Mouse (Mus musculus): ENCODE measurements around the gene Ghdc. TPM values are rescaled to one million over a fixed set of nuclear protein-coding genes. Genes with fewer than 3 reads are reported as not detected.

Ghdc gene
- polyA plus RNA-seq (2016; fragmentation: Nextera tagmentation; extraction: Ambion mirVana), result 4.4 and 4.7 TPM in 2 replicates

GRCm38 (mm10) chr11:100770646-100771408 is at the start of gene Ghdc:
Gene Ghdc, minus strand, starts transcription at chr11:100770957.
- Histone ChIP-seq H3K27me3 (no peaks in the 10 kb centered on the region), H3K4me3 (peak within 1 kb of the TSS; percentile 41), H3K9me3 (replicated peaks) (no peaks in the 10 kb centered on the region), H3K36me3 (no peaks in the 10 kb centered on the region), H3K27ac (no peak within 1 kb of the TSS), H3K4me1 (peaks cover 9% of the 10 kb centered on the region), H3K9ac (peak within 1 kb of the TSS; percentile 49), H3K4me2 (replicated peaks) (peak within 1 kb of the TSS; percentile 48)
- 24% methylated on average over 17 of the region's 17 CpGs for WGBS
- no peak for ATAC-seq (ENCODE audit: low FRiP score)

DNA sequence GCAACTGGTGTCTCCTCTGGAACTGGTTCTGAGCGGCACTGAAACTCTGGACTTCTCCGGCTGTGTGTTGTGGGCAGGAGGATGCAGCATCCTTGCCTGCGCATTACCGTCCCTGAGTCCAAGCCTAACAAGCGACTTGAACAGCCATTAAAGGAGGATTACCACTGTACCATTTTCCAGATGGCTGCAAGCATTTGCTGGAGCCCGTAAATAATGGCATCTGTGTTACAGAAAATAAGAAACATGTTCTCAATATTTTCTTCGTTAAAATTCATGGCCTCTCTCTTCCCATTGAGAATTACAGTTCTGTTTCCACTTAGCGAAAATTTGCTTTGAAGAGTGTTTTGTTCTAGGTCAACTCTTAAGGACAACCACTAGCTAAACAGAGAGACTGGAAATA is 49.3 kb upstream of the Ghdc start:
- H3K9ac ChIP-seq, result no peak overlapping the region
- no peaks in the 10 kb centered on the region for H3K9me3 ChIP-seq (replicated peaks)
- ATAC-seq (ENCODE audit: low FRiP score), result no peak
- H3K4me1 ChIP-seq, result peaks cover 4% of the 10 kb centered on the region; the same call in 1 of the 2 replicates
- H3K4me2 ChIP-seq (replicated peaks), result no peak overlapping the region
- no peaks in the 10 kb centered on the region for H3K27me3 ChIP-seq
- H3K36me3 ChIP-seq, result no peaks in the 10 kb centered on the region
- WGBS, result 89% methylated on average over 8 of the region's 8 CpGs
- H3K27ac ChIP-seq, result no peak overlapping the region
- no peak overlapping the region for H3K4me3 ChIP-seq

- Histone ChIP-seq H3K36me3 (no peaks in the 10 kb centered on the region), H3K9ac (no peak overlapping the region), H3K4me1 (peaks cover 4% of the 10 kb centered on the region; the same call in 1 of the 2 replicates), H3K27me3 (no peaks in the 10 kb centered on the region), H3K4me3 (no peak overlapping the region), H3K27ac (no peak overlapping the region), H3K4me2 (replicated peaks) (no peak overlapping the region), H3K9me3 (replicated peaks) (no peaks in the 10 kb centered on the region)
- ATAC-seq (ENCODE audit: low FRiP score), result no peak
- WGBS, result 91% methylated on average over 16 of the region's 16 CpGs
Observed at GRCm38 (mm10) chr11:100819626-100820025, 48.9 kb upstream of the Ghdc start.

GRCm38 (mm10) chr11:100819048-100819447 is 48.3 kb upstream of the Ghdc start:
- Histone ChIP-seq H3K4me1 (peaks cover 4% of the 10 kb centered on the region; the same call in 1 of the 2 replicates), H3K27me3 (no peaks in the 10 kb centered on the region), H3K4me2 (replicated peaks) (no peak overlapping the region), H3K9me3 (replicated peaks) (no peaks in the 10 kb centered on the region), H3K4me3 (no peak overlapping the region), H3K36me3 (no peaks in the 10 kb centered on the region), H3K9ac (no peak overlapping the region), H3K27ac (no peak overlapping the region)
- ATAC-seq (ENCODE audit: low FRiP score), result no peak
- WGBS, result 82% methylated on average over 8 of the region's 8 CpGs

- H3K27me3 ChIP-seq, result no peaks in the 10 kb centered on the region
- peaks cover 4% of the 10 kb centered on the region; the same call in 1 of the 2 replicates for H3K4me1 ChIP-seq
- H3K4me2 ChIP-seq (replicated peaks), result no peak overlapping the region
- H3K9me3 ChIP-seq (replicated peaks), result no peaks in the 10 kb centered on the region
- H3K27ac ChIP-seq, result no peak overlapping the region
- H3K4me3 ChIP-seq, result no peak overlapping the region
- H3K9ac ChIP-seq, result no peak overlapping the region
- ATAC-seq (ENCODE audit: low FRiP score), result no peak
- 94% methylated on average over 15 of the region's 15 CpGs for WGBS
- no peaks in the 10 kb centered on the region for H3K36me3 ChIP-seq
Observed at GRCm38 (mm10) chr11:100818359-100819012, 47.7 kb upstream of the Ghdc start.

DNA sequence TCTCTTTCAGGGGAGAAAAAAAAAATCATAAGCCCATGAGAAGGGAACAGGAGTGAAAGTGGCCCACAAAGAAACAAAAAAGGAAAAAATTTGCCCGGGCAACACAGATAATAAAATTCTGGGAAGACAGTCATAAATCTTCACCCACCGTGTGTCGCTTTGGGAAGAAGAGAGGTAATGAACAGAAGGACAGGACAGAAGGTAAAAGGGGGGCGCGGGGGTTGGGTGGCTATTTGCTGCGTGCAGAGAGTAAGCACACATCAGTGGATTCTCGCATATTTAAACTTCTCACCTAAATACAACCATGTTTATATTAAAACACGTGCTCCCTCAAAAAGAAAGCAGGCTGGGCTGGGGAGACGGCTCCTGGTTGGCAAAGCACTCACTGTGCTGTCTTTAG is 46.6 kb upstream of the Ghdc start:
- ATAC-seq (ENCODE audit: low FRiP score), result no peak

DNA sequence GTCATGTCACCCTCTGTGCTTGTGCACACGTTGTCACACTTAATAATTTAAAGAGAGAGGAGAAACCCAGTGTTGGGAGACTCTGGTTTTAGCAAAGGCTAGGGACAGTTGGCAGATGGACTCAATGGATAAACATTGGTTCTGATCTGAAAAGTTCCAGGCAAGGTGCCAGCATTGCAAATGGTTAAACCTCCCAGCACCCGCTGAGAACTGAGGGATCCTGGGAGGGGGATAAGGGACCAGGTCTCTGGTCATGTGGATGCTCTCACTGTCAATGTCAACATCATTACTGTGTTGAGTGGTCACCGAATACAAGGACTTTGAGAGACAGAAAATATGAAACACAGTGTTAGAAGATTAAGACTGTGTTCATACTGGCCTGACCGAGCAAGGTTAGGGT is 46.0 kb upstream of the Ghdc start:
- Histone ChIP-seq H3K36me3 (no peaks in the 10 kb centered on the region), H3K4me3 (no peak overlapping the region), H3K9ac (no peak overlapping the region), H3K27me3 (no peaks in the 10 kb centered on the region), H3K4me2 (replicated peaks) (no peak overlapping the region), H3K9me3 (replicated peaks) (no peaks in the 10 kb centered on the region), H3K4me1 (peaks cover 4% of the 10 kb centered on the region; the same call in 1 of the 2 replicates), H3K27ac (no peak overlapping the region)
- no peak for ATAC-seq (ENCODE audit: low FRiP score)
- 86% methylated on average over 4 of the region's 4 CpGs for WGBS

More for the DNA sequence above, 46.6 kb upstream of the Ghdc start:
- Histone ChIP-seq H3K9me3 (replicated peaks) (no peaks in the 10 kb centered on the region), H3K4me2 (replicated peaks) (no peak overlapping the region), H3K9ac (no peak overlapping the region), H3K36me3 (no peaks in the 10 kb centered on the region), H3K27ac (no peak overlapping the region), H3K4me1 (peaks cover 4% of the 10 kb centered on the region; the same call in 1 of the 2 replicates), H3K27me3 (no peaks in the 10 kb centered on the region), H3K4me3 (no peak overlapping the region)
- 73% methylated on average over 9 of the region's 9 CpGs for WGBS

- no peaks in the 10 kb centered on the region for H3K36me3 ChIP-seq
- 0 out of 2 replicates have a peak, but pooled peaks cover under 1% of the 10 kb centered on the region for H3K9me3 ChIP-seq (replicated peaks)
- no peak overlapping the region for H3K27ac ChIP-seq
- no peak for ATAC-seq (ENCODE audit: low FRiP score)
- no peak overlapping the region for H3K9ac ChIP-seq
- H3K4me3 ChIP-seq, result no peak overlapping the region
- 86% methylated on average over 3 of the region's 3 CpGs for WGBS
- no peak overlapping the region for H3K4me2 ChIP-seq (replicated peaks)
- peaks cover 4% of the 10 kb centered on the region; the same call in 1 of the 2 replicates for H3K4me1 ChIP-seq
- H3K27me3 ChIP-seq, result no peaks in the 10 kb centered on the region
Observed at GRCm38 (mm10) chr11:100816342-100816741, 45.6 kb upstream of the Ghdc start.

- ATAC-seq (ENCODE audit: low FRiP score), result no peak
- Histone ChIP-seq H3K36me3 (no peaks in the 10 kb centered on the region), H3K4me1 (peaks cover 4% of the 10 kb centered on the region; the same call in 1 of the 2 replicates), H3K4me3 (no peak overlapping the region), H3K9ac (no peak overlapping the region), H3K4me2 (replicated peaks) (no peak overlapping the region), H3K27me3 (no peaks in the 10 kb centered on the region), H3K27ac (no peak overlapping the region), H3K9me3 (replicated peaks) (0 out of 2 replicates have a peak, but pooled peaks cover 4% of the 10 kb centered on the region)
- WGBS, result 71% methylated on average over 13 of the region's 13 CpGs
Observed at GRCm38 (mm10) chr11:100814498-100814897, 43.7 kb upstream of the Ghdc start.

DNA sequence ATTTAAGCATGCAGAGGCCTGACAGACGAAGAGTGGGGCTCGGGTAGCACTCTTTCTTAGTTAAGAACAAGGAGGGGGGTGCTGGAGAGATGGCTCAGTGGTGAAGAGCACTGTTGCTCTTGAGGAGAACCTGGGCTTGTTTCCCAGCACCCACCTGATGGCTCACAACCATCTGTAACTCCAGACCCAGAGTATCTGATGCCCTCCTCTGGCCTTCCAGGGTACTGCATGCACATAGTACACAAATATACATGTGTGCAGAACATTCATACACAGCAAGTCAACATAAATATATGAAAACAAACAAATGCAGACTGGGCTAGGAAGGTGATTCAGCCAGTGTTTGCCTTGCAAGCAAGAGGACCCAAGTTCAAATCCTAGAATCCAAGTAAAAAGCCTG is 40.4 kb upstream of the Ghdc start:
- Histone ChIP-seq H3K9me3 (replicated peaks) (0 out of 2 replicates have a peak, but pooled peaks cover 4% of the 10 kb centered on the region), H3K9ac (no peak overlapping the region), H3K4me1 (no peaks in the 10 kb centered on the region), H3K4me2 (replicated peaks) (no peak overlapping the region), H3K27me3 (no peaks in the 10 kb centered on the region), H3K36me3 (no peaks in the 10 kb centered on the region), H3K4me3 (no peak overlapping the region), H3K27ac (peak overlapping the region; percentile 52)
- ATAC-seq (ENCODE audit: low FRiP score), result no peak
- 85% methylated on average over 2 of the region's 2 CpGs for WGBS

DNA sequence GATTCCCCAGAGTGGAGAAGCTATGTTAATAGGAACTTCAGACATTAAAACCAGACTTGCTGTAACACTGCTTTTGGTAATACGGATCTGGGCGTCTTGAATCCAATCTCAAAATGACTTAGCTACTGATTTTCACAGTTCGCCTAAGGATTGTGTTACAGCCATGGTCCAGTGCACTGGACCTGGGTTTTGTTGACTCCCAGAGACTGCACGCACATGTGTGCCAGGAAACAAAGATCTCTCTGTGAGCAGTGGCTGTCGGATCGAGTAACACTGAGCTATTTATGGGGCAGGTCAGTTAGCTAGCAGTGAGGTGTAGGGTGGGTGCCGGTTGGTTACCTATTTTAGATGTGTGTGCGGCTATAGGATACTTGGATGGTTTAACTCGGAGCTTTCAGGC is 39.8 kb upstream of the Ghdc start:
- 70% methylated on average over 9 of the region's 9 CpGs for WGBS
- no peak for ATAC-seq (ENCODE audit: low FRiP score)
- H3K27ac ChIP-seq, result peak overlapping the region; percentile 52; the same call in 1 of the 2 replicates

More for the DNA sequence above, 39.8 kb upstream of the Ghdc start:
- Histone ChIP-seq H3K4me3 (no peak overlapping the region), H3K36me3 (no peaks in the 10 kb centered on the region), H3K4me2 (replicated peaks) (no peak overlapping the region), H3K27me3 (no peaks in the 10 kb centered on the region), H3K9me3 (replicated peaks) (0 out of 2 replicates have a peak, but pooled peaks cover 4% of the 10 kb centered on the region), H3K4me1 (no peaks in the 10 kb centered on the region), H3K9ac (no peak overlapping the region)
